Mouse (Mus musculus): ENCODE data around the gene Acp5.

DNA sequence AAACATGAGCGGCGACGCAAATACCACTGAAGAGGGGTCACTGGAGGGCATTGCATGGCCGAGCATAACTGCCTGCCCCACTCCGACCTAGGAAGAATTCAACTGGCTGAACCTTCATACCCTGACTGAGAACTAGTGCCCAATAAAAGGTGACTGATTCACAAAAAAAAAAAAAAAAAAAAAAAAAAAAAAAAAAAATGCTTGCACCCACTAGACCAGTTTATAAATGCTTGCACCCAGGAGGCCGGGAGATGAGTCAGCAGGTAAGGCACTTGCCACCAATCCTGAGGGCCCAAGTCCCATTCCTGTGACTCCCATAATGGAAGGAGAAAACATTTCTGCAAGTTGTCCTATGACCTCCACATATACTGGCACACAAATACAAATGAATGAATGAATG lies 42.8 kb downstream of the Acp5 start:
- TF ChIP-seq MXI1 (IDR thresholded peaks at IDR 0.05; ENCODE audit: low read depth, low read length) (no peak), ETS1 (IDR thresholded peaks at IDR 0.05; ENCODE audit: low read depth, low read length) (no peak), MAX (IDR thresholded peaks at IDR 0.05; ENCODE audit: low read length) (no peak), GATA1 (IDR thresholded peaks at IDR 0.05; ENCODE audit: low read depth, low read length) (no peak), MYB (IDR thresholded peaks at IDR 0.05; ENCODE audit: low read depth, low read length) (no peak), USF1 (IDR thresholded peaks at IDR 0.05; ENCODE audit: low read depth, low read length) (no peak), CTCF (IDR thresholded peaks at IDR 0.05 in 2 of 3, conservative IDR thresholded peaks at IDR 0.05 in 1 of 3; ENCODE audit: control insufficient read depth in 1 of 3, insufficient read depth in 1 of 3, low read depth in 2 of 3, low read length in 3 of 3, poor library complexity in 1 of 3, severe bottlenecking in 1 of 3) (no peak), ELF1 (IDR thresholded peaks at IDR 0.05; ENCODE audit: low read depth, low read length) (no peak), POLR2AphosphoS2 (IDR thresholded peaks at IDR 0.05; ENCODE audit: low read length) (no peak), TCF12 (IDR thresholded peaks at IDR 0.05; ENCODE audit: low read depth, low read length) (no peak), POLR2A (IDR thresholded peaks at IDR 0.05; ENCODE audit: control insufficient read depth in 1 of 2, insufficient read depth in 1 of 2, low read depth in 1 of 2, low read length in 2 of 2, poor library complexity in 1 of 2) (no peak)

Measured in MEL (cell line).